Mouse (Mus musculus): ENCODE data around the gene Blm.
"Not testable (repeated sequence)": the region's sequence is repeated elsewhere in the genome, so short reads cannot be mapped to it uniquely, and the experiment has no call there.

Gene Blm

DNA sequence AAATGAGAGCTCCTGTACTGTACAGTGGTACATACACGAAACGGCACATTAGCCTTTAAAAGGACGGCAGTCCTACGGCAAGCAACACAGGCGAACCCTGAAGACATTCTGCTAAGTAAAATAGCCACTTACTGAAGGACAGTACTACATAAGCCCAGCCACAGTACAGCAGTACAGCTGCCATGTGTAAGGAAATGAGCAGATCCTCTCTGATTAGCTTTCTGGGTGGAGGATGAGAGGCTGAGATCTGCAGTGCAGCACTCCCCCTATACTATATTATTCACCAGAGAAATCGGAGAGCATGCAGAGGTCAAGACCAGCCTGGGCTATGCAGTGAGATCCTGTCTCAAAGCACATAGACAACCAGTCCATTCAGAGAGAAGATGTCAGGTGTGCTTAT lies 3.8 kb downstream of the Blm start:
- no peak for DNase-seq

DNA sequence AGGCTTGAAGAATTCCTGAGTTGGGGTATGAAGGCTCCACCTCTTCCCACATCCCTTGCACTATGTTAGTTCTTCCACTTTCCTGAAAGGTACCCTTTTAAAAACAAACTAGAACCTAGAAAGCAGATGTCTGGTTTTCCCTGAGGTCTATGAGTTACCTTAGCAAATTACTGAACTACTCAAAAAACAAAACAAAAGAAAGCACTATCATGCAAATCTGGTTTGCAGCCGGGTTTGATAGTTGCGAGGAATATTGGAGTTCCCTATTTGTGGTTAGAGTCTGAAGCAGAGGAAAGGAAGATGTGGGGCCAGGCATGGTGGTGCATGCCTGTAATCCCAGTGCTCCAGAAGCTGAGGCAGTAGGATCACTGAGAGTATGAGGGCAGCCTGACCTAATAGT lies 4.3 kb downstream of the Blm start:
- DNase-seq: no peak

DNA sequence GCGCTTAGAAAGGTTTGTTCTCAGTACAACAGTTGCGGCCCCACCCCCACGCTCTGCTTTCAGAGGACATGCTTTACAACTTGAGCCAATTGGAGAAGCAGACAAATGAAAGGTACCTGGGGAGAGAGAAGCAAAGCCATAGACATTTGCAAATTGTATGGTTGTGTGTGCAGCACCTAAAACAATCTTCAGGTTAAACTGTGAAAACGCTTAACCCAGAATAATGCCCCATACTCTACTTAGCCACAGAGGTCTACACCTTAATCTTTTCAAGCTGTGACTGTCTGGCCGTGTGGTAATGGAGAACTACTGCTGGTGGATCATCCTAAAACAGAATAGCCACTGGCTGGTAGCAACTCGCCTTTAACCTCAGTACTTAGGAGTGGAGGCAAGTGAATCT lies 8.2 kb downstream of the Blm start:
- no peak for DNase-seq

DNA sequence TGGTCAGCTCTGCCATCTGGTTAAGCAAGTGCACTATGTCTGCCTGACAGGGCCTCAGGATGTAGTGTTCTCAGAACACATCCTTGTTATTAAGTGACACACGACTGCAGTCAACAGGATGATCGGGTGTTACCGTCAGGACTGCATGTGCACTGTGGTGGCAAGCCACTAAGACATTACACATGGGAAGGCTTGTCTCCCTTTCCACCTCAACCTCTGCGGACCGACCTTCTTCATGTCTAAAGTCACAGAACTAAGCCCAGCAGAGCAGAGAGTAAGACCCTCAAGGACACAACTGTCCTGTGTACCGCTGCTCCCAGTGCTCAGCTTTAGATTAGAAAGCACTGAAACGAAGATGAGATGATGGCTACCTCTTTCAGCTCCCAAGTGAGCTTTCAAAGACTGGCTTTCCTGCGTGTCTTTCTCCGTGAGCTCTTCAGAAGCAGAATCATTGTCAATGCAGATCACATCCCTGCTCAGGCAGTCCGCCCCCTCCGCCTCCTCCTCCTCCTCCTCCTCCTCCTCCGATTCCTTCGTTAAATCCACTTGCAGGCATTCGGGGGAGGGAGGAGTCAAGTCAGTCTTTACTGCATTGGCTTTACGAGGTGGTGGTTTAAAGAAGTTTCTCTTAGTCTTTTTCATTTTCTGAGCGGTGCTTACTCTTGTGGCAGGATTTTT lies 22.4 kb downstream of the Blm start:
- DNase-seq: no peak

DNA sequence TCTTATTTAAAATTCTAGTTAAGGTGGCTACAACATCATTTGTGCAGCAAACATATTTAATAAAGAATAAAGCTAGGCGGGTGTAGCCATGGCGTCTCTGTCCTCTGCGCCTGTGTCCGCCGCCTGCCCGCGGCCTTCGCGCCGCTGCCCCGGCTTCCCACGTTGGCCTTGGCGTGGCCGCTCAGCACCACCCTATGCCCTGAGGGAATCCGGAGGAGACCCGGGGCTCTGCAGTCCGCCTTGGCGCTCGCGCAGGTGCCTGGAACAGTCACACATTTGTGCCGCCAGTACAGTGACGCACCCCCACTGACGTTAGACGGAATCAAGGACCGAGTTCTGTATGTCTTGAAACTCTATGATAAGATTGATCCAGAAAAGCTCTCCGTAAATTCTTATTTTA lies 27.2 kb downstream of the Blm start:
- DNase-seq: not testable (repeated sequence)

DNA sequence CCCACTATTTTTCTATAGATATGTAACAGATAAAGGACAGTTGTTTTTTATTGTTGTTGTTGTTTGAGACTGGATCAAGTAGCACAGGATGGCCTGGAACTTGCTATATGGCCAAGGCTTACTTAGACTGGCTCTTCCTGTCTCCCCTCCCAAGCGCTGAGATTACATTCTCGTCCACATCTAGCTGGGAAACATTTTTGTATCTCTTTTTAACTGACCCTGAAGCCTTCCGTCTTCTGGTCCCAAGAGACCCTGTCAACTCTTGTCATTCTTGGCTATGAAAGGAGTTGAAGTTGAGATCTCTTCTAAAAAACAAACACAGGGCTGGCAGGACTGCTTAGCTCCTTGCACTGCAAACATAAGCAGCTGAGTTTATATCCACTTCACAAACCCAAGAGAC lies 28.9 kb downstream of the Blm start:
- DNase-seq: no peak

DNA sequence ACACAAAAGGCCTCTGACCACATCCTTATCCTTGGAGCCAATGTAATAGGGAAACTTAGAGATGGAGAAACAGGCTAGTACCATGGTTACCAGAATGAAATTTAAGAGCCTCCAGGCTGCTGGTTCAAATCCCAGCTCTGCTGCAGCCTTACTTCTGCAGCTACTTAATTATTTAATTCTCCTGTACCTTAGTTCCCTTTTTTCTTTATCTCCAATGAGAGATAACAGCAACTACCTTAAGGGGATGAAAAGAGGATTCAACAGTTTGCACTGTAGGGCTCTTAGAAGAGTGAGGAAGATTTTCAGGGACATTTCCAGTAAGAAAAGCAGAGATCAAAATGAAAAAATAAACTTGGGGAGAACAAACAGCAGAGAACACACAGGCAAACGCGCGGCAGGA lies 30.0 kb downstream of the Blm start:
- no peak for DNase-seq

DNA sequence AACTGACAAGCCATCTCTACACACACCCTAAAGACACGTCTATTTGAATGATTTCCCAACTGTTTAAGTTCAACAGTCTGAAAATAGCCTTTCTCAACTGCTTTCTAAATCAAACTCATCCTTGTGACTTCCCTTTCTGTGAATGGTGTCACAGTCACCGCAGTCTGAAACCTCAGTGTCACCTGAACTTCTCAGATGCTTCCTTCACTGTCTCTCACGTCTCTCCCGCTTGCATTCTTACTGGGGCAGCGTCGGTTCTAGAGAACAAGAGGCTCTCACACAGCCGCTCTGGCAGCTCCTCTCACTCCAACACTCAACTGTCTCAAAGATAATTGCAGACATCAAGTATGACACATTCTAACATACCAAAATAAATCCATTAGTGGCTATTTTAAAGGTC lies 33.9 kb downstream of the Blm start:
- DNase-seq: no peak

DNA sequence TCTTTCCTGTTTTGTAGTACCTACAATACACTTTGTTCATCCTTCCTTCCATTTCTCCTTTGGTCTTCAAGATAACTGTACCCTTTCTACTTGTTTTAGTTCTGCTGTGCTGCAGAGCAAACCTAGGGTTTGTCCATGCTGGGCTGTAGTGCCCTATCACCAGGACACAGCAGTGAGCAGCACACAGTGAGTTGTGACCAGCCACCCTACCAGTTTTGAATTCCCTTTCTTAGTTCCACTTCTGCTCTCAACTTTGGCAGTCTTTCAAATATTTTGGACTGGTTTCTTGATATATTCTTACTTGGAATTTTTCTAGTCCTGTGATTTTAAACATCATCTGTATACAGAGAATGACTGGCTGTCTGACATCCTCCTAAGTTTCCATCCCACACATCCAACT lies 34.8 kb downstream of the Blm start:
- no peak for DNase-seq

DNA sequence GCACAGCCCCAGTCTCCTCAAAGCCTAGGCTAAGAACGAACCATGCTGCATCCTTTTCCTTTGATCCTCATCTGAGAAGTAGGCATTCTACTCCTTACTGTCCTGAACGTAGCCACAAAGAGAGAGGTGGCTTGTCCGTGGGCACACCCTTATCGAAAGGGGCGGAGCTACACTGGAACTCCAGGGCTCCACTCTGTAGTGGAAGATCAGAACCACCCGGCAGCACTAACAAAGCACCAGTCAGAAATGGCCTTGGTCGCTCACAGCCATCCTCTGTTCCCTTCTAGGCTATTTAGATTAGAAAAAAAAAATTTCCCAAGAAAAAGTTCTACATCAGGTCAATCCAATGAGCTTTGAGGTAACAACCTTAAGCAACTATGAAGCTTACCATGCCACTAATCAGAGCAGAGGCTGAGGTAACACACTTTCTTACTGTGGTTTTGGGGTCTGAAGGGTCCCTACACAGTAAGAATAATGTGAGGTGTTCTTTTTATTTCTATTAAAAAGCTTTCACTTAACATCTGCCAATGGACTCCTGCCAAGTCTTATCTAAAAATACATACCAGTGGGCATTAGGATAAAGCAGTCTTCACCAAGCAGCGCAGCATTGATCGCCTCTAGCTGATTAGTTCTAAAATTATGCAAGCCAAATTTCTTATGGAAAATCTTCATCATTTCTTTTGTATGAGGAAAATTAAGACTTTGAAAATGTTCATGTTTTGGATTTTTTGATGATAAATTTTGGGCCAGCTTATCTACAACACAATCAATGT lies 35.5 kb downstream of the Blm start:
- no peak for DNase-seq

DNA sequence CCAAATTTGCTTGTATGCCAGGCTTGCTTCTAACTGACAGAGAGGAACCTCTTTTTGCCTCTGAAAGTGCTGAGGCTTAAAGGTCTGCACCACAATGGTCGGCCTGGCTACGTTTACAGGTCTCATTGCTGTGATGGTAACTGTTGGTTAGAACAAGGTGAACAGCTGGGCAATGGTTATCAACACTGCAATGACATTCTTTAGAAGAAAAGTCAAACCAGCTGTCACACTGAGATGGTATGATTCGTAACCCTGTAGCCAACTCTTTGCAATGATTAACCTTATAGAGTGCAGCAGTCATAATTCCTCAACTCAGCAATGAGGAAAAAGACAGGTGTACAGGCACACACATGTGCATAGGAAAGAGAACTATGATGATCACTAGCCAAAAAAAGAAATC lies 38.3 kb downstream of the Blm start:
- no peak for DNase-seq

DNA sequence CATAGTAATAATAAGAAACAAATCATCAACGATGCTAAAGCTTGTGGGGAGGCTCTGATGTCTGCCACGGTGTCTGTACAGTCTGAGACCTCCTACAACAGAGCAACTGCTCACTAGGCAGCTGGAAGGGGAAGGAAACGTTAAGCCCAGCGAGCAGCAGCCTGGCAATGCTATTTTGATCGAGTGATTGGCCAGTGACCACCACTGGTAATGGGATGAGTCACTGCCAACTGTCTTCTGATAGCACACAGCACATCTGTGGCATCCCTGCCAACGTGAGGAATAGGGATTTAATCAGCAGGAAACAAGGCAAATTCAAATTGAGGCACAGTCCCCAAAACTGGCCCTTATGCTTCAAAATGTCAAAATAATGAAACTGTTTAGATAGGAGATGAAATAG lies 39.7 kb downstream of the Blm start:
- DNase-seq: no peak

DNA sequence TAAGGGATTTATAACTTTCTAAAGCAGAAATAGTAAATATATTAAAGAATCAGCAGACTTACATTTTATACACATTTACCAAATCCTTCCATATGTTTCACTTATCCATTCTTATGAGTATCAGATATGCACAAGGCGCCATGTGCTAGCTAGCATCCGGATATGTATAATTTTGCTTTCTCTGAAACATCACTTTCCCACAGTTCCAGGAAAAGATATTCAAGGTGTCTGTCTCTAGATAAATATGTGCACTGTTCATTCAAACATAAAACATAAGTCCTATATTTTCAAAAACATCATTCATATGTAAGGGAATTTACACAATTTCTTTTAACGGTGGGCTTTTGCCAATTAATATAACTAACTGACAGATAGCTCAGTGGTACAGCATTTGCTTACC lies 42.9 kb downstream of the Blm start:
- DNase-seq: no peak

DNA sequence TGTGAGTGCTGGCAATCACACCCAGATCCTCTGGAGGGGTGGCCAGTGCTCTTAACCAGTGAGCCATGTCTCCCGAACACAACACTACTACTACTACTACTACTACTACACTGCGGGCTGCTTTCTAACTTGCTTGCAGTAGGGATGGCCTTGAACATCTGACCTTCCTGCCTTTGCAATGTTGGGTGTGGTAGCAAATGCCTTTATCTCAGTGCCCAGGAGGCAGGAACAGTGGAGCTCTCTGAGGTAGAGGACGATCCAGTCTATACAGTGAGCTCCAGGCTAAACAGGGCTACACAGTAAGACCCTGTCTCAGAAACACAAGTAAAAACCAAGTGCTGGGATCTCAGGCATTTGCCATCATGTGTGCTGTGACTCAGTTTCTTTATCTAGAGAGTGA lies 43.8 kb downstream of the Blm start:
- no peak for DNase-seq

DNA sequence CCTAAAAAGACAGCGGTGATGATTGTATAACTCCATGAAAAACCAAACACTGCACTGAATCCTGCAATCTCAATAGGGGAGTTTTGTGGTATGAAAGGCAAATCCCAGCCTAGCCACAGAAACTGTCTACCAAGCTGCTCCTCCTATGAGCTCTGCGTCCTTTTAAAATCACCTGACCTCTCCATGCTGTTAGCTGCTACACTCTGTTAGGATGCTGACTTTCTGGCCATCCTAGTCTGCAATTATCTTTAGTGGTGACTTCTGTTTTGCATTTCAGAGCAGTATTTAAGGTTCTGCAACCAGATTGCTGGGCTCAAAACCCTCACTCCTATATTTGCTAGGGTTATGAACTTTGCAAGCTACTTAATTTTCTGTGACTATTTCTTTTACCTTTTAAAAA lies 44.6 kb downstream of the Blm start:
- no peak for DNase-seq

DNA sequence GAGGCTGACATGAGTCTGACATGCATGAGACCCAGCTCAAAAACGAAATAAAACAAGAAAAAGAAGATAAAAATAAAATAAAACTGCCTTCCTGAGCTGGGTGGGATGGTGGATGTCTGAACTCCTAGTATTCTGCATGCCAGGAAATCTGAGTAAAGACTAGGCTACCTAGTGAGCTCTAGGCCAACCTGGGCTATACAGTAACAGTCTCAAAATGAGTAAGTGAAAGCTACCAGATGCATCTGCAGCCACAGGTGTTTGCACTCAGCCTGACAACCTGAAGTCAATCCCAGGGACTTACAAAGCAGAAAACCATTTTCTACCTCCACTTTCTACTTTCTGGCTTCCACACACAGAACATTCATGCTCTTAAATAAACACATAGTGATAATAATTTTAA lies 45.5 kb downstream of the Blm start:
- DNase-seq: no peak

DNA sequence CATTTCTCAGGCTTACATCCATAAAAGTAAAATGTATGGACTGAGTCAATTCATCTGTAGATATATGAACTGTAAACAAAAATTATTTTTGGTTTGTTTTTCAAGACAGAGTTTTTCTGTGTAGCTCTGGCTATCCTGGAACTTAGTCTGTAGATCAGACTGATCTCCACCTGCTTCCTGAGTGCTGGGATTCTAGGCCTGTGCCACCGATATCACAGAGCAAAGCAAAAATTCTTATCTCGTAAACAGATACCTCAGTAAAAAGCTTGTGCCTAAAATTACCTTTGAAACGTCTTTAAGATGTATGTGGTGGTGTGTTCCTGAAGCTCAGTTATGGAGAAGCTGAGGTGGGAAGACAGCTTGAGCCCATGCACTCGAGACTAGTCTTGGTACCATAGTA lies 47.7 kb downstream of the Blm start:
- DNase-seq: no peak

DNA sequence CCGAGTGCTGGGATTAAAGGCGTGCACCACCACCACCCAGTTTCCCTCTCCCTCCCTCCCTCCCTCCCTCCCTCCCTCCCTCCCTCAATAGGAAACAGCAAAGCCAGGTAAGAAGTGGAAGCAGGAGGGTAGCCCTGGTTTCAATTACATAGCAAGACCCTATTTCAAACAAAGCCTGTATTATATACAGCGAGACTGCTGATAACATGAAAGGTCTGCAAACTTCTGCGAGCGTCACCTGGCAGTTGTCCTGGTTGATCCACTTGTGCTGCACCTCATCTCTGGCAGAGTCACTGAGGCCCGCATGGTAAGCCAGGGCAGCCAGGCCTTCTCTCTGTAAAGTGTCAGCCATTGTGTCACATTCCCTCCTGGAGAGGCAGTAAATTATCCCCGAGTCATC lies 54.8 kb downstream of the Blm start:
- no peak for DNase-seq

DNA sequence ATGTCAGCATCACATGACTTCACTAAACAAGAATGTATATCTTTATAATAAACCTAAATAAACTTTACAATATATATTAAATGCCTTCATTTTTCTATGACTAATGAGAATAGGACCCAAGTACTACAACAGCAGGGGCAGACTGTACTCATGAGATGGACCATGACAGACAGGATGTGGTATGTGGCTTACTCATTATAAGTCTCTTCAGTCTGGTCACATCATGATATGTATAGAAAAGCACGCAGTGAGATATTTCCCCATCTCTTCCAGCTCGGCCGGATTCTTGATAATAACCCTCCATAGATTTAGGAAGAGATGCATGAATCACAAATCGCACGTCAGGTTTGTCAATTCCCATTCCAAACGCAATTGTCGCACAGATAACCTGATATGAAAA lies 61.1 kb downstream of the Blm start:
- no peak for DNase-seq

DNA sequence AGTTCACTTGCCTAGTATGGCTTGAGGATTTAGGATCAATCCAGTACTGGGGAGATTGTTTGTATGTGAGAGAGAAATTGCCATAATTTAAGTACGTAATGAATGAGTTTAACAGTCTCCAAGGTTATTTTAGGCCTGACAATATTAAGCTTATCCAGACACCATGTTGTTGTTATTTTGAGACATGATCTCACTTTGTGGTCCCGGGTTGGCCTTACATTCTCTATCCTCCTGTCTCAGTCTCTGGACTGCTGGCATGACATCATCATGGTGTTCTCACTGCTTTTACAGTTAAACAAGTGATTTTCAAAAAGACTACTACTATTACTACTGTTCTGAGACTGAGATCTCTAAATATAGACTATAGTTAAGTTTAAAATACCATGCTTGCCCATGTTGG lies 66.1 kb downstream of the Blm start:
- no peak for DNase-seq

DNA sequence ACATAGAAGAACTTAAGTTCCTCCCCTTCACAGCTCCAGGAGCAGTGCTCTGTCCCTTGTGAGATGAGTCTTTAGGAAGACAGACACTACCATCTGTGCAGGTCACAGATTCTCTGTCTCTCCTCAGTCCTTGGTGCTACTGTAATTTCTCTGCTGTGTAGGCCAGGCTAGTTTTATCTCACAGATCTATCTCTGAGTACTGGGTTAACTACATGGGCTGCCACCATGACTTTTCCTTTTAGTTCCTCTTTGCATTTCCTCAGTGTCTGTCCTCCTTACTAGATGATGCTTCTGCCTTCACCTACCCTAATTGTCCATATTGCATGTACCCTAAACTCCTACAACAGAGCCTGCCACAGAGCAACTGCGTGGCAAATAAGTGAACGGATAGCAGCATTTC lies 67.6 kb downstream of the Blm start:
- DNase-seq: no peak

DNA sequence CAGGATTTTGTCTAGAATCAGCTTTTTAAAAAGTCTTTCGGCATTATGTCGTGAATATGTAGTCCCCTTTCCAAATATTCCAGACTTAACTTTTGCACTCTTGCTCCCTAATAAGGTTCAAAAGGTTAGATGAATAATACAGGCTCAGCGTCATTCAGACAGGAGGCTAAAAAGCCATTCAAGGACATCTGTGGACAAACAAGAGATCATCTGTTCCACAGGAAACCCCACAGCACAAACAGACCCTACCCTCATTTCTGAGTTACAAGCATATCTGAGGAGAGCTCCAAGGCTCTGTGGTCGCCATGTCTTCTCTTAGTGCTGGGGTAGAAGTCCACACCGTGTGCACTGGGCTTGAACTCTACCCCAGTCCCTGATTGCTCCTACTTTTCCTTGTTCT lies 70.1 kb downstream of the Blm start:
- DNase-seq: no peak

DNA sequence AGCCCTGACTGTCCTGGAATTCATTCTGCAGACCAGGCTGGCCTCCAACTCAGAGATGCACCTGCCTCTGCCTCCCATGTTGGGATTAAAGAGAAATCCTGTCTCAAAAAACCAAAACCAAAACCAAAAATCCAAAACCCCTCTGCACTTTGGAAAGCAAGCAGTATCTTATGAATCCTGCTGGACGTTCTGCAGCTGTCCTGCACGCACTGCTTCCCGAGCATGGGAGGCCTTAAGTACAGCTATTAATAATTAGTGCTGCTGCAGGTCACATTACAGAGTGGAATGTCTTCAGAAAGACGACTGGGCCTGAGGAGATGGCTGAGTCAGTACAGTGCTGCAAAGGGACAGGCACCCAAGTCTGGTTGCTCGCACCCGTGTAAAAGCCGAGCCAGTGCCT lies 73.0 kb downstream of the Blm start:
- no peak for DNase-seq

DNA sequence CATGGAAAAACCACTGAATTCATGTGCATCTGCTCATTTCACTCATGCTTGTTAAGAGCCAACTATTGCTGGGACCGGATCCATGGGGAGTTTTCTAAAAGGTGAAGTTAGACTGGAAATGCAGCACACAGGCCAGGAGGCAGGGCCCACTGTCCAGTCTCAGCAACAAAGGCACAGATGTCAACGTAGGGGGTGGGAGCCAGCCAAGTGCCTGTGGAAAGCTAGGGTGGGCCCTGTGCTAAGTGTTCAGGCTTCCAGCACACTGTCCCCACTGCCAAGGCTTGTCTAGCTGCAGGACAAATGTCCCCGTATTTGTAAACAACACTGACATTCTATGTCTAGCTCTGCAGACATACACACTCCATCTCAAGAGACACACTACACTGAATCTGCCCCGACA lies 74.0 kb downstream of the Blm start:
- no peak for DNase-seq

DNA sequence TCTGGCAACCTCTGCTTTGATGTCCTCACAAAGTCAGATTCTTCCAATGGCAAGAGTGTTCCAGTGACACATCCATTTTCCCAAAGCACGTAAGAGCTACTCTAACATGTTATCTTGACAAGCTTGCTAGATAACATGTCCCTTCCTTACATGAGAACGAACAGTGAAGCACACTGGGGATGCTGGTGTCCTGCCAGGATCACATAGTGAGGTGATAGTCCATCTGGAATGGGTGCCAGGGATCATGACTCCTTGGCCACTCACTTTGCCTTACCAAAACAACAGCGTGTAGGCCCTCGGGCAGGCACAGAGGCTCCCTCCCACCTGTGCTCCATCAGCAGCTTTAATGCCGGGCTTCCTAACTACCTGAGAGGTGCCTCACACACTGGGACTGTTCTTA lies 74.7 kb downstream of the Blm start:
- DNase-seq: no peak

All from kidney, adult 18-20 months (tissue).